Mouse (Mus musculus) hindbrain, embryonic 13.5 days (tissue): ENCODE data around the gene Ddx54. TPM values are rescaled to one million over a fixed set of nuclear protein-coding genes. Genes with fewer than 3 reads are reported as not detected.

Experiments
- ATAC-seq: fragments of 200-750 bp; cut with Nextera tagmentation; 2 replicates; pipeline ENCODE4 v1.8.0; 2017; ENCODE audit warnings: moderate TSS enrichment; ENCODE audit not compliant: low FRiP score
- H3K27ac ChIP-seq: fragments of 300-500 bp; sonication (generic); 2 replicates; pipeline ENCODE4 v1.5.1; 2015; ENCODE audit warnings: inconsistent platforms, mild to moderate bottlenecking, moderate library complexity
- H3K27me3 ChIP-seq: fragments of 300-500 bp; sonication (generic); 2 replicates; pipeline ENCODE4 v1.6.1; 2015; ENCODE audit warnings: mild to moderate bottlenecking, inconsistent platforms
- H3K36me3 ChIP-seq: fragments of 300-500 bp; sonication (generic); 2 replicates; pipeline ENCODE4 v1.6.1; 2015; ENCODE audit warnings: mild to moderate bottlenecking, inconsistent platforms
- H3K4me1 ChIP-seq: fragments of 300-500 bp; sonication (generic); replicated peaks from 2 replicates; pipeline ENCODE4 v1.6.1; 2015; ENCODE audit warnings: inconsistent platforms
- H3K4me2 ChIP-seq: fragments of 300-500 bp; sonication (generic); 2 replicates; pipeline ENCODE4 v1.6.1; 2015; ENCODE audit warnings: inconsistent platforms, mild to moderate bottlenecking, moderate library complexity
- H3K4me3 ChIP-seq: fragments of 300-500 bp; sonication (generic); 2 replicates; pipeline ENCODE4 v1.5.1; 2015; ENCODE audit warnings: mild to moderate bottlenecking, inconsistent platforms
- H3K9ac ChIP-seq: fragments of 300-500 bp; sonication (generic); 2 replicates; pipeline ENCODE4 v1.6.1; 2015; ENCODE audit warnings: mild to moderate bottlenecking, inconsistent platforms
- H3K9me3 ChIP-seq: fragments of 300-500 bp; sonication (generic); 2 replicates; pipeline ENCODE4 v1.6.1; 2016; ENCODE audit warnings: inconsistent platforms
- WGBS: fragments of 180-500 bp; shearing (Covaris S2); methylation state at CpG from one replicate; pipeline ENCODE4 v1.1.7; 2015; 5-methylcytosine and 5-hydroxymethylcytosine counted together
- polyA plus RNA-seq: library from polyadenylated mRNA; unstranded; fragments of >200 nt; fragmentation: Nextera tagmentation; extraction: Ambion mirVana; gene quantifications from 2 replicates; pipeline ENCODE4 v1.2.1, GENCODE M21; 2015

The Ddx54 gene
- polyA plus RNA-seq, 1 experiment from 2014 or later = 44.0 TPM

DNA sequence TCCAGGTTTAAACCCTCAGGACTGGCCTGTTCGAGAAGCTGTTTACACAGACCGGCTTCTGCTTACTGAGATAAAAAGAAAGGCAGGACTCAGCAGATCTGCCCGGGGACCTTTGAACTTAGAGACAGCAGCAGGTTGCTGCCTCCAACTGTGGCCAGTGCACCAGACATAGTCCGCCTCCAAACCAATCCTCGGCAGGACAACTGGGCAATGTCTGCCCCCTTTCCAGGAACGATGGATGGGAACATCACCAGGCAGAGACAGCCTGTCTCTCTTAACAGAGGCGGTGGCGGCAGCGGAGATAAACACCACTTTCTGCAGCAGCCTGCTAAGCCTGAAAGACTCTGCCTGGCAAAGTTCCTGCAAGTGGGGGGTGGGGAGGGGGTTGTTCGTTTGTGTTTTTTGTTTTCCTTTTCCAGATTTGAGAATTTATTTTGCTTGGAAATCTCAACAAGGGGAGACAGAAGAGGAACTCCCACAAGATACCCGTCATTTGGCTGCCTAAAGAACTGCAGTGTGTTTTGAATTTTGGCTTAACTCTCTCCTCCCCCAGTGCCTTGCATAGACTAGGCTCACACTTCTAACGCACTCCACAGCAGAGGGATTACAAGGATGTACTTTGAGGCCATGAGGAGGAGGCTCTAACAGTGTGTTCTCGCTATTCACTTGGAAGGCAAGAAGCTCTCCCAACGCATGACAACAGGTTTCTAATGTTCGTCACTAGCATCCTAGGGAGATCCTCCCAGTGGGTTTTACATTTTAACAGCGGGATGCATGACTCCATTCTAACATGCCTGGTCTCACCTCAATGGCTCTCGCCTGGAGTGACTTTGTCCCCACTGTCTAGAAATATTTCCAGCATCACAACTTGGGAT is 25.6 kb upstream of the Ddx54 start:
- Histone ChIP-seq H3K4me2 (peak overlapping the region; percentile 82), H3K4me3 (peak overlapping the region; percentile 77), H3K4me1 (peaks cover 41% of the 10 kb centered on the region), H3K27ac (peak overlapping the region; percentile 59), H3K9ac (peak overlapping the region; percentile 60), H3K27me3 (no peaks in the 10 kb centered on the region), H3K36me3 (peaks cover 28% of the 10 kb centered on the region), H3K9me3 (no peaks in the 10 kb centered on the region)
- ATAC-seq = no peak
- 15% methylated on average over 17 of the region's 17 CpGs for WGBS

DNA sequence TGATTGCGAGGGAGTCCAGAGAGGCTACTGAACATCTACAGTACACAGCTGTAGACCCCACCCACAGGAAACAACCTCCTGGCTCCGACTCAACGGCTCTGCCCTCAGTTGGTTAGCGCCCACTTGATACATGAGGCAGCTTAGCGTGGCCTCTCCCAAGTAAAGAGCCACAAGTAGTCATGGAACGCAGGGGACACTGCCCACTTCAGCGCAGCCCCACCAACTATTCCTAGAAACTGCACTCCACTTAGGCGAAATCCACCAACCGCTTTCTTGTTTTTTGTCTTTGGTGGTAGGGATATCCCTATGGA is 25.0 kb upstream of the Ddx54 start:
- ATAC-seq = no peak
- WGBS = 35% methylated on average over 9 of the region's 9 CpGs
- Histone ChIP-seq H3K9me3 (no peaks in the 10 kb centered on the region), H3K27ac (peak overlapping the region; percentile 59), H3K27me3 (no peaks in the 10 kb centered on the region), H3K36me3 (peaks cover 24% of the 10 kb centered on the region), H3K4me3 (peak overlapping the region; percentile 77), H3K9ac (peak overlapping the region; percentile 91; the same call in 1 of the 2 replicates), H3K4me1 (peaks cover 41% of the 10 kb centered on the region), H3K4me2 (peak overlapping the region; percentile 82)

DNA sequence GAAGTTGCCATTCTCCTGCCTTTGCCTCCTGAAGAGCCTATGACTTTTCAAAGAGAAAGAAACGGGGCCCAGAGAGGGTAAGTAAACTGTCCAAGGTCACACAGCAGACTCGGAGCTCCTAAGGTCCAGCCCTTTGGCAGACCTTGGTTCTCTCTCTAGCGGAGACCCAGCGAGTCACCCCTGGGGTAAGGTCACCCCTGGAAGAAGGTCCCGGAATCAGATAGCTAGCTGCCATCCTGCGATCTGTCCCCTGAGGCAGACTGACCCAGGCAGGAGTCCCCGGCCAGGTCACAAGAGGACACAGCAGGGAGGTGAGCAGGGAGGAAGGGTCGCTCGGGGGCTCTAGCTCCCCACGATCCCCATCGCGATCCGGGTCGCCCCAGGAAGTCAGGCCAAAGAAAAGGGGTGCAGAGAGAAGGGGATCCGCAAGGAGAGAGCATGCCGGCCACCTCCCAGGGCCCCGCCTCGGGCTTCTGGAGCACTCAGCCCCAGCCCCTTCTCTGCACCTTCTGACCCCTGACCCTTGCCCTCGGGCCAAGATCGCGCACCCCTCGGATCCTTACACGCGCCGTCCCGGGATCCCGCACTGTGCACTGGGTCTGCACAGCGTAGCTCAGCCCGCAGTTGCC is 24.5 kb upstream of the Ddx54 start:
- H3K27me3 ChIP-seq = no peaks in the 10 kb centered on the region
- peak overlapping the region; percentile 77 for H3K4me3 ChIP-seq
- H3K36me3 ChIP-seq = peaks cover 20% of the 10 kb centered on the region
- H3K9me3 ChIP-seq = no peaks in the 10 kb centered on the region
- peak overlapping the region; percentile 82 for H3K4me2 ChIP-seq
- H3K9ac ChIP-seq = peak overlapping the region; percentile 91
- ATAC-seq = no peak
- peaks cover 41% of the 10 kb centered on the region for H3K4me1 ChIP-seq
- 2% methylated on average over 25 of the region's 29 CpGs for WGBS
- peak overlapping the region; percentile 78 for H3K27ac ChIP-seq

DNA sequence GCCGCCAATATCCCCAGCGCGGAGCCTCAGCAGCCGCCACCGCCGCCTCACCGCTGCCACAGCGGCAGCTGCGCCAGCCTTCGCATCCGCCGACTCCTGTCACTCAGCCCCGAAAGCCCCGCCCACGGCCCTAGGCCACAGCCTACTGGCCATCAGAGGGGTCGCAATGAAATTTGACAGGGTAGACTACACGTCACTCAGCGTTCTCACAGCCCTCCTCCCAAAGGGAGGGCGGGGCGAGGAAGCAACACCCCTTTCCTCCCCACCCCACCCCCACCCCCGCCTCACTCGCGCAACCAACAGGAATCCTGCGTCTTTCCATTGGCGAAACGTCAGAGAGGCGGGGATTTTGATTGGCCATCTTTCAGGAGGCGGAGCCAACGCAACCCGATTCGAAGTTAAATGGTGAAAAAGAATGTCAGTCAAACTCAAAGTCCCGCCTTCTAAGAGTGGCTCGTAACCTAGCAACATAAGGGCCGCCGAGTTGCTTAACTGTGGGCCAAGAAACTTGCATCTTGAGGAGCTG is 23.9 kb upstream of the Ddx54 start, which contains the start of the genes Tpcn1 and Iqcd:
TSS of gene Tpcn1 (minus strand) at position 105 of the 526 bp plus-strand sequence.
TSS of gene Iqcd (plus strand) at position 448 of the 526 bp plus-strand sequence.
- peak within 1 kb of the TSS; percentile 91 for H3K9ac ChIP-seq
- H3K4me3 ChIP-seq = peak within 1 kb of the TSS; percentile 77
- H3K4me1 ChIP-seq = peaks cover 41% of the 10 kb centered on the region
- peak within 1 kb of the TSS; percentile 78 for H3K27ac ChIP-seq
- under 1% methylated on average over 35 of the region's 35 CpGs for WGBS
- H3K9me3 ChIP-seq = no peaks in the 10 kb centered on the region
- peak within 1 kb of the TSS; percentile 82 for H3K4me2 ChIP-seq
- peaks cover 14% of the 10 kb centered on the region for H3K36me3 ChIP-seq
- peak; percentile 99 for ATAC-seq
- H3K27me3 ChIP-seq = no peaks in the 10 kb centered on the region

DNA sequence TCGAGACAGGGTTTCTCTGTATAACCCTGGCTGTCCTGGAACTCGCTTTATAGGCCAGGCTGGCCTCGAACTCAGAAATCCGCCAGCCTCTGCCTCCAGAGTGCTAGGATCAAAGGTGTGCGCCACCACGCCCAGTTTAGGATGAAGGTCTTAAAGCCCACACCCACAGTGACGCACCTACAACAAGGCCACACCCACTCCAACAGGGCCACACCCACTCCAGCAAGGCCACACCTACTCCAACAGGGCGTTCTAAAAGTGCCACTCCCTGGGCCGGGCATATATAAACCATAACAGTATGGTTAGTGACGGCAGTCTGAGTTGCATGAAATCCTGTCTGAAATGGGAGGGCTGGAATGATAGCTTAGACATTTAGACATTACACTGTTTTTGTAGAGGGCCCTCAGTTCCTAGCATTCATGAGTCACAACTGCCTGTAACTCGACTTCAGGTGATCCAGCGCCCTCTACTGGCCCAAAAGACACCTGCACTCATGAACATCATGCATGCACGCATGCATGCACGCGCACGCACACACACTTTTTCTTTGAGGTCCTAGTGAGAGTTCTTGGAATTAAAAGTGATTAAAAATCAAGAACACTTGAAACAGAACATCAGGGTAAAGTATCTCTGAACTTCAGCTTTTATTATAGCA is 22.1 kb upstream of the Ddx54 start:
- Histone ChIP-seq H3K4me1 (peaks cover 29% of the 10 kb centered on the region), H3K9ac (no peak overlapping the region), H3K27me3 (no peaks in the 10 kb centered on the region), H3K4me3 (no peak overlapping the region), H3K27ac (no peak overlapping the region), H3K9me3 (no peaks in the 10 kb centered on the region), H3K36me3 (peaks cover 2% of the 10 kb centered on the region; the same call in 1 of the 2 replicates), H3K4me2 (no peak overlapping the region)
- WGBS = 78% methylated on average over 16 of the region's 16 CpGs
- no peak for ATAC-seq

DNA sequence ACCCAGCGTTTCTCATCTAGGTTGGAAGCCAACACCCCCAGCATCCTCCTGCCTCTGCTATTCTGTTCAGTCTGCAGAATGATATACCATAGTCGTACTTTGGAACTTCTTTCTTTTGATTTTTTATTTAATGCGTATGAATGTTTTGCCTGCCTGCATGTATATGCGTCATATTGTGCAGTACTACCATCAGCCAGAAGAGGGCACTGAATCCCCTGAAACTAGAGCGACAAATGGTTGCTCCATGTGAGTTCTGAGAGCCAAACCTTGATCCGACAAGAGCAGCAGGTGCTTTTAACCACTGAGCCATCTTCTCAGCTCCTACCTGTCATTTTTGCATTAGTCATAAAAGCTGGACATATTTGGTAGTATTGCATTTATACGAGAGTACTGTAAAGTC is 20.4 kb upstream of the Ddx54 start:
- H3K27ac ChIP-seq = no peak overlapping the region
- 67% methylated on average over 7 of the region's 7 CpGs for WGBS
- no peaks in the 10 kb centered on the region for H3K27me3 ChIP-seq
- peaks cover 16% of the 10 kb centered on the region for H3K4me1 ChIP-seq
- no peak overlapping the region for H3K9ac ChIP-seq
- H3K36me3 ChIP-seq = peaks cover 2% of the 10 kb centered on the region; the same call in 1 of the 2 replicates
- no peak overlapping the region for H3K4me3 ChIP-seq
- H3K4me2 ChIP-seq = no peak overlapping the region
- no peak for ATAC-seq
- H3K9me3 ChIP-seq = no peaks in the 10 kb centered on the region

DNA sequence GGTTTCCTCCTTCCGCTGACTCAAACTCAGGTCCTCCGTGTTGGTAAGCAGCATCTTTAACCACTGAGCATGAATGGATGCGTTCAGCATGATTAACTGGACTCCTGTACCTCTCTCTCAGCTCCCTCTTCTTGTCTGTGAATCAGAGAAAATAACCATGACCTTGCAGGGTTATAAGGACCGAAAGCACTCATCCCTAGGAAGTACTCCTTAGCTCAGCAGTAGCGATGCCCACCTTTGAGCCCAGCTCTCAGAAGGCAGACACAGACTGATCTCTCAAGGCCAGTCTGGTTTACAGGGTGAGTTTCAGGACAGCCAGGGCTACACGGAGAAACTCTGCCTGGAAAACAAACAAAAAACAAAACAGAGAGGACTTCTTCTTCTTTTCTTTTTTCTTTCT is 18.1 kb upstream of the Ddx54 start:
- peaks cover 2% of the 10 kb centered on the region; the same call in 1 of the 2 replicates for H3K36me3 ChIP-seq
- H3K4me3 ChIP-seq = no peak overlapping the region
- no peaks in the 10 kb centered on the region for H3K9me3 ChIP-seq
- H3K27me3 ChIP-seq = no peaks in the 10 kb centered on the region
- no peak overlapping the region for H3K27ac ChIP-seq
- no peak overlapping the region for H3K4me2 ChIP-seq
- no peaks in the 10 kb centered on the region; the same call in 1 of the 2 replicates for H3K4me1 ChIP-seq
- no peak for ATAC-seq
- no peak overlapping the region for H3K9ac ChIP-seq
- WGBS = 80% methylated on average over 6 of the region's 6 CpGs

DNA sequence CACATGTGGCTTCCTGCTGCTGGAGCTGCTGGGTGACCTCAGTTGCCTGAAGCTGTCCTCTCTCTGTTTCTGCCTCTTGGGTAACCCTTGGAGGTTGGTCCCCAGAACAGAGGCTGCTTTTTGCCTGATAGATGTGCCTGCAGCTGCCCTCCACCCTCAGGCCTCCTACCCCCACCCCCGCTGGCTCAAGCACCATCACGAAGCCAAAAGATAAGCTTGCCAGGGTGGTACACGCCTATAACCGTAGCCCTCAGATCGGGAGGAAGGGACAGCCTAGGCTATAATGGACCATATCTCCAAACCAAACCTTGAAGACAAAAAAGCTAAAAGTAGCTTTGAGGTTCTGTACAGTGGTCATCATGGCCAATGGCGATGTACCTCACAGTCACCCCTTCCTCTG is 12.9 kb upstream of the Ddx54 start:
- WGBS = 95% methylated on average over 6 of the region's 6 CpGs
- H3K36me3 ChIP-seq = no peaks in the 10 kb centered on the region; the same call in 1 of the 2 replicates
- H3K27ac ChIP-seq = no peak overlapping the region
- no peaks in the 10 kb centered on the region for H3K9me3 ChIP-seq
- H3K9ac ChIP-seq = no peak overlapping the region
- no peak for ATAC-seq
- H3K27me3 ChIP-seq = no peaks in the 10 kb centered on the region
- H3K4me2 ChIP-seq = no peak overlapping the region
- H3K4me1 ChIP-seq = peaks cover 4% of the 10 kb centered on the region
- H3K4me3 ChIP-seq = no peak overlapping the region

DNA sequence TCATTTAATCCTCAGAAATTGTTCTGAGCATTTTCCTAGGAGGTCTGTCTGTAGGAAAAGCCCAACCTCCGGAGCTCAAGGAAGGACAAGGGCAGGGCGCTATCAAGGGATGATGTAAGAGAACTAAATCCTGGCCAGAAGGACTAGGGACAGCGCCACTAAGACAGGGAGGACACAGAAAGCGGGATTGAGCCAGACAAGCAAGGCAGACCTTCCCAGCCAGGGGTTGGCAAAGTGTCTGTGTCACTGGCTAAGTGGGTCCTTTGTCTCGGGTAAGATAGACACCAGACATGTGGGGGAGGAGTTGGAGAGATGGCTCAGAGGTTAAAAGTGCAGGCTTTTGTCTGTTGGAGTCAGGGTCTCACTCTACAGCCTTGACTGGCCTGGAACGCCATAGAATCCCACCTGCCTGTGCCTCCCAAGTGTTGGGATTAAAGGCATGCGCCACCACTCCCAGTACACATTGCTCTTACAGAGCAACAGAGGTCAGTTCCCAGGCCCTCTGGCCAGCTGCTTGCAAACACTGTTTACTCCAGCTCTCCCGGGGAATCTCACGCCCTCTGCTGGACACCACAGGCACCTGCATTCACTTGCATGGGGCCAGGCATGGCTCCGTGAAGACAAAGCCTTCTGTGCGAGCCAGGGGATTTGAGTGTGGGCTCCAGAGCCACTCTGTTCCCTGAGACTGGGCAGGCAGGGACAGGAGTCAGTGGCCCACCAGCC is 11.4 kb upstream of the Ddx54 start:
- no peaks in the 10 kb centered on the region; the same call in 1 of the 2 replicates for H3K36me3 ChIP-seq
- WGBS = 54% methylated on average over 11 of the region's 11 CpGs
- no peak for ATAC-seq
- H3K4me1 ChIP-seq = peaks cover 9% of the 10 kb centered on the region
- H3K4me3 ChIP-seq = no peak overlapping the region
- H3K9ac ChIP-seq = no peak overlapping the region
- H3K9me3 ChIP-seq = no peaks in the 10 kb centered on the region
- H3K4me2 ChIP-seq = no peak overlapping the region
- no peaks in the 10 kb centered on the region for H3K27me3 ChIP-seq
- no peak overlapping the region for H3K27ac ChIP-seq

DNA sequence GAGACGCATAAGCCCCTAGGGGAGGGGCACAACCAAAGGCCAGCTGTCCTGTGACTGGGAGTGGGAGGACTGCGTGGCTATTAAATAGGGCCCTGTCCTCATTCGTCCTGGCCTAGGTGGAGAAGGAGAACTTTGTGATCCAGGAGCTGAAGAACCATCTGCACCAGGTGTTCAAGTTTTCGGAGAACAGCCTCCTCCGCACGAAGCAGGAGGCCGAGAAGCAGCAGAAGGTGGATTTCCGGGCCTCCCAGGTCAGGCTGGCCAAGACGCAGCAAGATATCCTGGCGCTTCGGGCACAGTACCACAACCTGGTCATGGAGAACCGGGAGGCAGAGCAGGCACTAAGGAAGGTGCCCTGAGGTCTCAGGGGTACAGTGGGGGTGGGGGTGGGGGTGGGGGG is 10.3 kb upstream of the Ddx54 start:
- no peak overlapping the region for H3K27ac ChIP-seq
- peaks cover 9% of the 10 kb centered on the region for H3K4me1 ChIP-seq
- no peak overlapping the region for H3K4me3 ChIP-seq
- no peak overlapping the region for H3K4me2 ChIP-seq
- no peak for ATAC-seq
- no peaks in the 10 kb centered on the region for H3K9me3 ChIP-seq
- no peak overlapping the region for H3K9ac ChIP-seq
- H3K36me3 ChIP-seq = peaks cover under 1% of the 10 kb centered on the region; the same call in 1 of the 2 replicates
- WGBS = 92% methylated on average over 12 of the region's 12 CpGs
- H3K27me3 ChIP-seq = no peaks in the 10 kb centered on the region

DNA sequence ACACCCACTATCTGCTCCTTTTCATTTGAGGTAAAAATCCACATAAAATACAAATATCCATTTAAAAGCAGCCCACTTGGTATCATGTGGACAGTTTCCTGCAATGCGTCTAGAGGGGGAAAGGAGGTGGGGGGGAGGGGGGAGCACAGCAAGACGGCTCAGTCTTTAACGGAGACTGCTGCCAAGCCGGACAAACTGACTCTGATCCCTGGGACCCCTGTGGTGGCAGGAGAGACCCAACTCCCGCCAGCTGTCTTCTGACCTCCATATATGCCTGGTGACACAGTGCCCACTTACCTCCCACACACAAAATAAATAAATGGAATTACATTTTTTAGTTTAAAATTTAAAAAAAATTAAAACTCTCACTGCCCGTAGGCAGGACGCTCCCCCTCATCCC is 9.0 kb upstream of the Ddx54 start:
- H3K9me3 ChIP-seq = no peaks in the 10 kb centered on the region
- H3K36me3 ChIP-seq = peaks cover 13% of the 10 kb centered on the region
- H3K27ac ChIP-seq = no peak overlapping the region
- no peak for ATAC-seq
- WGBS = 56% methylated on average over 7 of the region's 7 CpGs
- H3K4me3 ChIP-seq = no peak overlapping the region
- no peaks in the 10 kb centered on the region for H3K27me3 ChIP-seq
- H3K4me1 ChIP-seq = peaks cover 9% of the 10 kb centered on the region
- H3K9ac ChIP-seq = no peak overlapping the region
- no peak overlapping the region for H3K4me2 ChIP-seq
